Mouse (Mus musculus): ENCODE results near the gene Pdzd9. TPM values are rescaled to one million over a fixed set of nuclear protein-coding genes. Genes with fewer than 3 reads are reported as not detected.

Gene Pdzd9
- total RNA-seq, 2 experiments from 2014 or later: 0.54 TPM; not detected in 1

DNA sequence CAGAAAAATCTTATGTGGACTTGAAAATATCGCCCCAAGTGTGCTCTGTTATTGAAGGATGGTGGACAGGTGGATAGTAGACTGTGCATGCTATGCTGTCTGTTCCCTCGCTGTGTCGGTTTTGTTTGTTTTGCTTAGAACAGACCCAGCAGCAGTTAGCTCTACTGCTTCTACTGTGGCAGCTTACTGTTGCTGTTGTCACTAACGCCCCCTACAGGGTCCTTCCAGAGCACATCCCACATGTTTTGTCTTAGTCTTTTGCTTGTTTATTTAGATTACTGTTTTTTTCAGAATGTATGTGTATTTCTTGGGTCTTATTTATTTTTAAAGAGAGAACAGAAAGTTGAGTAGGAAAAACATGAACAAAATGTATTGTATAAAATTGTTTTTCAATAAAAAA lies 26.9 kb downstream of the Pdzd9 start:
- ATAC-seq (replicated peaks; ENCODE audit: poor library complexity): peak; percentile 63

DNA sequence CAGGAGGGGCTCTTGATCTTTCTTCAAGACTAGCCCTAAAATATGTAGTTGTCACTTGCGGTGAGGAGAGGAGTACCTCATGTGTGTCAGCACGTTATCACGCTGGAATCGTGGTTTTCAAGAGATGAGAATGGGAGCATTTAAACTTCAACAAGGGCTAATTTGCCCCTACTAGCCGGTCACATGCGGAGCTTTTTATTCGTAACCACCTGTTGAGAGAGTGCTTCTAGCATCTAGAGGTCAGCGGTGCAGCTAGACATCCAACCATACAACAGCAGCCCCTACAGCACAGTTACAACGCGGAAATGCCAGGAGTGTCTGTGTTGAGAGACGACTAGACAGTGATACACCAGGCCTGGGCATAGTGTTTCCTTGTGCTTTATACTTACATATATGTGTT lies 34.3 kb downstream of the Pdzd9 start:
- peak; percentile 27 for ATAC-seq (replicated peaks; ENCODE audit: poor library complexity)

DNA sequence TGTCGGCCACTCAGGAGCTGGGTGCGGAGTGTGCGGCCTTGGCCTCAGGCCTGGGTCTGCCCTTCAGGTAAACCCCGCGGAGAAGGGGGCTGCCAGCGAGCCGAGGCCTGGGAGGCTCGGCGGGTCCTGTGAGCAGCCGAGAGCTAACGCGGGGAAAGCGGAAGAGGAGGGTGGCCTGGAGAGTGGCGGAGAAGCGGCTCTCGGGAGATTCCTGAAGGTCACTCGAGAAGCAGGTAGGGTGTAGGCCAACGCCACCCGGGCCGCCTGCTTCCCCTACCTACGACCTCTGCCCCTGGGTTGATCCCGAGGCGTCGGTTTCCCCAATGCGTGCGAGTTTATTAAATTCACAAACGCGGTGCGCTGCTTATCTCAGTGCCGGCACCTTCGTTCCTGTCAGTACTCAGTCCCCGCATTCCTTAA lies 34.8 kb downstream of the Pdzd9 start:
- ATAC-seq (replicated peaks; ENCODE audit: poor library complexity): peak; percentile 61

DNA sequence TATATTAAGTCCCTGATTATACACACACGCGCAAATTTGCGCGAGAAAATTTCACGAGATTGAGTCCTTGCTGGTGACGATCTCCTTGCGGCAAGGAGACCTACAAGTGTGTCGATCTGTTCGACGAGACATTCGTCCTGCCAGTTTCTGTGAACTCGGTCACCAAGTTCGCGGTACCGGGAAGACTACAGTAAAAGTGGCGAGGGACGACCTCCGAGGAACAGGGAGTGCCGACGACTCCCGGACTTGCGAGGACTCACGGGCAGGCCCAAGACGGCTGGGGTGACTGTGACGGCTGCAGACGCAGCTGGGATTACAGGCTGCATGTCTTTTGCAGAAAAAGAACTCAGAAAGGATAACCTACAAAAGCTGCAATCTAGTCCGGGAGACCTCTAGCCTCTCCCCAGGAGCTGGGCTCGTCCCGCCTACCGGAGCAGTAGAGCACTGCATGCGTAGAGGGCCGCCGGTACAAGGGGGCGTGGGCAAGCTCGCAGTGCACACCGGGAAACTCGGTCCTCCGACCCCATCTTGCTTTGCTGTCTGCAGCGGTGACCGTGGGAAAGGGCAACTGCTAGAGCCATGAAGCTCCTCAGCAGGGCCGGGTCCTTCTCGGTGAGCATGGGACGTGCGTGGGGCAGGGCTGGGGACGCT lies 35.3 kb downstream of the Pdzd9 start, which contains the start of gene Uqcrc2:
Gene Uqcrc2, plus strand, starts transcription at position 466 of the 651 bp plus-strand sequence.
- ATAC-seq (replicated peaks; ENCODE audit: poor library complexity): peak; percentile 93

DNA sequence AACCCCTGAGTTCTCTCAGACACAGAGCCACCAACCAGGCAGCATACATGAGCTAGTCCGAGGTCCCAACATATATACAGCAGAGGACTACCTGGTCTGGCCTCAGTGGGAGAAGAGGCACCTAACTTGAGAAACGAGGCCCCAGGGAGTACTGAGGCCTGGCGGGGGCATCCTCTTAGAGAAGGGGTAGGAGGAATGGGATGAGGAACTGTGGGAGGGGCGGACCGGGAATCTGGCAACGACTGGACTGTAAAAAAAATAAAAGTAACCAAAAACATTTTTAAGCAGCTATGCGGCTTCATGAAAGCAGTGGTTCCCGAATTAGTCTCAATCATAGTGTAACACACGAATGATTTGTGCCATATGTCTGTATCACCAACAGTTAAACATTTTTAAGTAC lies 35.8 kb downstream of the Pdzd9 start:
- ATAC-seq (replicated peaks; ENCODE audit: poor library complexity): no peak

DNA sequence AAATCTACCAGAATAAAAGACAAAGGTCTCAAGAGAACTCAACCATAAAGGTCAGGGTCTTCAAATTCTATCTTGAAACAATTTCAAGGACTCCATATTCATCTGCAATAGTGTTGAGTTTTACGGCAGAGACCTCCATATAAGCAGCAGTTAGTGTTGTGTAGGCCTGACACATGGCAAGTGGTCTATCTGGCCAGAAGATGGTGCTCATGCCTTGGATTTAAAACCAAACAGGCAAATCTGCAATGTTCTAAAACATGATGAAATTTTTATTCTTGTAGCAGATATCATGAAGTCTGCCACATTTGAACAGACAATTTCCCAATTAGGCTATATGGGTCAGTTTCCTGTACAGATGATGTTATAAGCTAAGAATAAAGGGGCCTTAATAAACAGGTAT lies 37.6 kb downstream of the Pdzd9 start:
- ATAC-seq (replicated peaks; ENCODE audit: poor library complexity): peak; percentile 38

DNA sequence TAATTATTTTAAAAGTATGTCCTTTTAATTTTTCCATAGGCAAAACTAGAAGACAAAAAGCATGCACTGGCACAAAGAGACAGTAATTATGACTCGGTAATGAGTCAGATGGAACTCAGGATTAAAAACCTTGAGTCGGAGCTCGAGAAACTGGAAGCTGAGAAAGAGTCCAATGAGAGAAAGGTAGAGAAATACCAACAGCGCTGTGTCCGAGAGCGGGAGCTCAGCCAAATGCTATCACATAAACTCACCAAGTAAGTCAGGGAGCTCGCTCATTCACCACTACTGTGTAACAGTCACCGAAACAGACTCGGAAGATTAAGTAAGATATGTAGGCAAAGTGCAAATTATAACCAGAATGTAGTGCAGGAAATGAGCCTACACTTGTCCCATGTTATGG lies 49.3 kb downstream of the Pdzd9 start:
- no peak for ATAC-seq (replicated peaks; ENCODE audit: poor library complexity)

DNA sequence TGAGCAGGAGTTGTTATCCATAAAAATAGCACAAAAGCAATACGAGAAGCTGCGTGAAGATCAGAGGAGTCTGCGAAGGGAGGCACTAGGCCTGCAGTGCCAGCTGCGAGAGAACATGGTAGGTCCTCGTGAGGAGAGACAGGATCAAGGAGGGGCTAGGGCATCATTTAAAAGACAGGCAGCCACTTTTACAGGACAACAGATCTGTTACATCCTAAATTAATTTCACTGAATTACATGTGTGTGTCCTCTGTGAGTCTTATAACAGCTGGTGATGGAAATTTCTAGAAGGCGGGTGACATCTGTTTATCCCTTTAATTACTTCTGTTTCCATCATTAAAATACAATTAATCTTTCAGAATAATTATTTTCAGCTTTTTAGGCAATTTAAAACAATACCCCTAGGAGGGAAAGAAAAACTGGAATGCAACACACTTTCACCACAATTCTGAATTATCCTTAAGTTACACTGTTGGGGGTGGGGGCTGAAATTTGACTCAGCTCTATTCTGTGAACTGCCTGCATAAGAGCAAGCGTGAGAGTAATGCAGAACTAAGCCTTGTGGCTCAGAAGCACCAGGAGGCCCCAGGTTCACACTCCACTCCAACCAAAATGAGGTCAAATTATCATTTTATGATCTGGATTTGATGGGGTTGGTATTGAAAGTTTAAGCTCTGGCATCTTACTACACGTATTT lies 49.9 kb downstream of the Pdzd9 start:
- ATAC-seq (replicated peaks; ENCODE audit: poor library complexity): no peak

Other genes starting within 250 kb of the Pdzd9 start
- gene Uqcrc2, start 35.2 kb downstream of the Pdzd9 start, total RNA-seq (2015): 250 and 261 TPM in 2 replicates
- gene Uqcrc2, start 35.2 kb downstream of the Pdzd9 start, total RNA-seq (2017): 165 and 178 TPM in 2 replicates
- 20.2 and 20.4 TPM in 2 replicates for gene Mosmo, start 7.3 kb upstream of the Pdzd9 start, total RNA-seq (2015)
- 16.8 and 17.2 TPM in 2 replicates for gene Mosmo, start 7.3 kb upstream of the Pdzd9 start, total RNA-seq (2017)
- 0.10 TPM in 1 of 2 replicates, not detected in the other for gene Vwa3a, start 69.0 kb upstream of the Pdzd9 start, total RNA-seq (2015)
- gene Vwa3a, start 69.0 kb upstream of the Pdzd9 start, total RNA-seq (2017): not detected in 2 replicates
- not detected in 2 replicates for gene Gm5737, start 142.0 kb upstream of the Pdzd9 start, total RNA-seq (2015)
- not detected in 2 replicates for gene Gm5737, start 142.0 kb upstream of the Pdzd9 start, total RNA-seq (2017)
- 32.5 and 34.4 TPM in 2 replicates for gene Eef2k, start 172.5 kb upstream of the Pdzd9 start, total RNA-seq (2015)
- gene Eef2k, start 172.5 kb upstream of the Pdzd9 start, total RNA-seq (2017): 80.5 and 85.0 TPM in 2 replicates
- gene Polr3e, start 247.4 kb upstream of the Pdzd9 start, total RNA-seq (2015): 14.0 and 15.1 TPM in 2 replicates
- 32.6 and 33.0 TPM in 2 replicates for gene Polr3e, start 247.4 kb upstream of the Pdzd9 start, total RNA-seq (2017)